Mouse (Mus musculus): ENCODE results near the gene Wnt10b. TPM values are rescaled to one million over a fixed set of nuclear protein-coding genes. Genes with fewer than 3 reads are reported as not detected.

Wnt10b gene
- polyA plus RNA-seq, 1 experiment, result 1.4 TPM

DNA sequence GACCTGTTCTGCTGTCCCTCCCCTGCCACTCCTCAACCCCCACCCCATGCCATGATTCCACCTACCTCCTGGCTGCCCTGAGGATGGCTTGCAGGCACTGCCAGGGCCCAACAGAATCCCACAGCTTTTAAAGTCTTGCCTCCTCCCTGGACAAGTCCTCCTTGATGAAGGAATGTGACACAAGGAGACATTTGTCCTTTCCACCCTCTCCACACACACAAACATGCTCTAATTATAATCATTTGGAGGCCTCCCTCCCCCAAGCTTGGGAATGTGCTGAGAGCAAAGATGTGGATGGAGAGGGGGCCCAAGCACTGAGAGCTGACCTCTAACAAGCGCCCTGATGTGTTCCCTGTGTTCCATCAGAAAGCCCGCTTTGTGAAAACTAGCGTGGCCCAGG lies 31.4 kb upstream of the Wnt10b start, which contains the start of gene Ddn:
TSS of gene Ddn (minus strand) at position 101 of the 400 bp plus-strand sequence.
- no peak within 1 kb of the TSS for H3K4me3 ChIP-seq (replicated peaks; ENCODE audit: control insufficient read depth, low read depth, low read length)
- TF ChIP-seq CTCF (IDR thresholded peaks at IDR 0.05; ENCODE audit: control insufficient read depth, insufficient read depth, low read length) (no peak), POLR2A (IDR thresholded peaks at IDR 0.05; ENCODE audit: borderline replicate concordance, control insufficient read depth, low read depth, low read length) (no peak)
- 88% methylated on average over 3 of the region's 3 CpGs for WGBS
- H3K27ac ChIP-seq (ENCODE audit: control insufficient read depth, insufficient read depth, low read depth, low read length, poor library complexity), result no peak within 1 kb of the TSS
- no peaks in the 10 kb centered on the region; the same call in 1 of the 2 replicates for H3K4me1 ChIP-seq (ENCODE audit: control insufficient read depth, insufficient read depth, low read length)

DNA sequence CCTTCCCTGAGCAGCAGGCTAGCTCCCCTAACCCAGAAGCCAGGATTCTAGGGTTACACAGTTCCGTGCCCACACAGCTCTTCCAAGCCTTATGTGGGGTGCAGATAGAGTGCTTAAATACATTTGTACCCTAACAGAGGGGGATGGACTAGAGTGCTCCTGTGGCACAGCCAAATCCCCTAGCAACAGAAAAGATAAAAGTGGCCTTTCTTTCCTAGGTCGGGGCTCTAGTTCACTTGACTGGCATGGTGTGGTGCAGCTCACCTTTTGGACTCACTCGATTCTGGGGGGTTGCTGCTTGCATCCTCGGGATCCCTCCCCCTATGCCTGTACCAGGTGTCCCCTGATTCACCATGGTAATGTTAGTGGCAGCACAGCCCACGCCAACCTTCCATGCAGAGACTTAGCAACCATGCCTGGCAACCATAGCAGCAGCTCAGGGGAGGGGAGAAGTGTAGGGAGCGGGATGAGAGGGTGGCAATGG lies 30.7 kb upstream of the Wnt10b start:
- 19% methylated on average over 6 of the region's 6 CpGs for WGBS
- Histone ChIP-seq H3K4me1 (ENCODE audit: control insufficient read depth, insufficient read depth, low read length) (no peaks in the 10 kb centered on the region; the same call in 1 of the 2 replicates), H3K27ac (ENCODE audit: control insufficient read depth, insufficient read depth, low read depth, low read length, poor library complexity) (no peak overlapping the region), H3K4me3 (replicated peaks; ENCODE audit: control insufficient read depth, low read depth, low read length) (no peak overlapping the region)
- TF ChIP-seq POLR2A (IDR thresholded peaks at IDR 0.05; ENCODE audit: borderline replicate concordance, control insufficient read depth, low read depth, low read length), result no peak
- no peak for TF ChIP-seq CTCF (IDR thresholded peaks at IDR 0.05; ENCODE audit: control insufficient read depth, insufficient read depth, low read length)

DNA sequence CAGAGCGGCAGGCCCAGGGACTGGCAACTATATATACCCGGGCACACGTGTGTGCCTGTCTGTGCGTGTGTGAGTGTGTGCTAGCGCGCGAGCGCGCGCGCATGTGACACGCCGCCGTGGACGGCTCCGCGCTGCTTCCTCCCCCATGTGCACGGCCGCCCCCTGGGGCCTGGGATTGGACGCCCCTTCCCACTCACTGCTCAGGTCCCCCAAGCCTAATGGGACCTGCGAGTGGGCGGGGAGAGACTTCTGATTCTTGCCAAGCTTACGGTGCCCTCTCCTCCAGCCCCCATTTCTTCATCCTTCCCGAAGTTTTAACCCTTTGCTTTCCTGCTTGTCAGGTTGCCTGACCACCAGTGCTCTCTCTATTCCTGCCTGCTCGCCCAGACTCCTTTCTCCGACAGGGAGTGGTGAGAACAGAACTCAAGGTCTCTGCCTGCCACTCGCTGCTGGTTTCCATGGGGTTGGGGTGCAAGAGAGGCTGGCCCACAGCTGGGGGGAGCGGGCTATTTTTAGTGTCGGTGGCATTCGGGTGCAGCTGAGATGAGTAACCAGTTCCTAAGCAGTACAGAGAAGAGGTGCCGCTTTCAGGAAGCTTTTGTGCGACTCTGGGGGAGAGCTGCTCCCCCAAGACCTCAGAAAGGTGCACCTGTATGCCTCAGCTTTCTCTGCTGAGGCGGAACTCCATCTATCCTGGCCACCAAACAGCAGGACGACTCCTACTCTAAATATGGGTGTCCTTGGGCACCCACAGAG lies 30.1 kb upstream of the Wnt10b start:
- no peak overlapping the region for H3K27ac ChIP-seq (ENCODE audit: control insufficient read depth, insufficient read depth, low read depth, low read length, poor library complexity)
- TF ChIP-seq CTCF (IDR thresholded peaks at IDR 0.05; ENCODE audit: control insufficient read depth, insufficient read depth, low read length) (no peak), POLR2A (IDR thresholded peaks at IDR 0.05; ENCODE audit: borderline replicate concordance, control insufficient read depth, low read depth, low read length) (no peak)
- 1% methylated on average over 34 of the region's 34 CpGs for WGBS
- H3K4me1 ChIP-seq (ENCODE audit: control insufficient read depth, insufficient read depth, low read length), result no peaks in the 10 kb centered on the region; the same call in 1 of the 2 replicates
- H3K4me3 ChIP-seq (replicated peaks; ENCODE audit: control insufficient read depth, low read depth, low read length), result no peak overlapping the region

DNA sequence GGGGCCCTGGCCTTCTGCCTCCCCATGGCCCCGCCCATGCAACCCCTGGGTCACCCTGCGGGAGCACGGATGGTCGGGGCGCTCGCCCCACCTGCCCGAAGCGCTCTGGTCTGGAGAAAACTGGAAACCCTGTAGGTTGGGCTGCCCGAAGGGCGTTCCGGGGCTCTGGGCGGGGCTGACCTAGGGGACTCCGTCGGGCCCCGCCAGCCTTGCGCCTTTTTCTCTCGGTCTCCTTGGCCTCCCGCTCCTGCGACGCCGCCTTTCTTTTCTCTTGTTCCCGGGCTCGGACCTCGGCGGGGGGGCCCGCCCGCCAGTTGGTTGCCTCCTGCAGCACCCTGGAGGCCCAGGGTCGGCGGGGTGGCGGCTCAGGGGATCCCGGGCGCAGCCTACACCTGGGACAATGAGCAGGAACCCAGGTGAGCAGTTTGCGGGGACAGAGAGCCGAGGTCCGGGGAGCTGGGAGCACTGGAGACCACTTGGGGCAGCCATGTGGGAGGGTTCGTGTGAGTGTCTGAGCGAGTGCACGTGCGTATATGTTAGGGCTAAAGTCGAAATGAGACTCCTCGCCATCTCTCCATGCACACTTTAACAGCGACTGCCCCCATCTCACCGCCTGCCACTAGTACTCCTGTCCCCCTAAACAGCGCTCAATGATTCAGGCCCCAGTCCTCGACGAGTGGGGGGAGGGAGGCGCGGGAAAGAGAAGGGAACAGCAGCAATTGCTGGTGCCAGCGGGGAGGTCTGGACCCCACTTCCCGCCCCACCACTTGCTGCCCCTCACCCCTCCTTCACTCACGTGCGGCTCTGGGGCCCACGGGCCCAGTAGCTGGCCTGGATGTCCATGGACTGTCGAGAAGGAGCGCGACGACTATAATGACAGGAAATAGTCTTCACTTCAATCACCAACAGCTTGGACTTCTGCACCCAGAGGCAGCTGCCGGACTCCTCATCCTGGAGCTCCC lies 29.1 kb upstream of the Wnt10b start:
- Histone ChIP-seq H3K4me1 (ENCODE audit: control insufficient read depth, insufficient read depth, low read length) (no peaks in the 10 kb centered on the region; the same call in 1 of the 2 replicates), H3K4me3 (replicated peaks; ENCODE audit: control insufficient read depth, low read depth, low read length) (no peak overlapping the region), H3K27ac (ENCODE audit: control insufficient read depth, insufficient read depth, low read depth, low read length, poor library complexity) (no peak overlapping the region)
- 2% methylated on average over 58 of the region's 58 CpGs for WGBS
- TF ChIP-seq CTCF (IDR thresholded peaks at IDR 0.05; ENCODE audit: control insufficient read depth, insufficient read depth, low read length) (no peak), POLR2A (IDR thresholded peaks at IDR 0.05; ENCODE audit: borderline replicate concordance, control insufficient read depth, low read depth, low read length) (no peak)

DNA sequence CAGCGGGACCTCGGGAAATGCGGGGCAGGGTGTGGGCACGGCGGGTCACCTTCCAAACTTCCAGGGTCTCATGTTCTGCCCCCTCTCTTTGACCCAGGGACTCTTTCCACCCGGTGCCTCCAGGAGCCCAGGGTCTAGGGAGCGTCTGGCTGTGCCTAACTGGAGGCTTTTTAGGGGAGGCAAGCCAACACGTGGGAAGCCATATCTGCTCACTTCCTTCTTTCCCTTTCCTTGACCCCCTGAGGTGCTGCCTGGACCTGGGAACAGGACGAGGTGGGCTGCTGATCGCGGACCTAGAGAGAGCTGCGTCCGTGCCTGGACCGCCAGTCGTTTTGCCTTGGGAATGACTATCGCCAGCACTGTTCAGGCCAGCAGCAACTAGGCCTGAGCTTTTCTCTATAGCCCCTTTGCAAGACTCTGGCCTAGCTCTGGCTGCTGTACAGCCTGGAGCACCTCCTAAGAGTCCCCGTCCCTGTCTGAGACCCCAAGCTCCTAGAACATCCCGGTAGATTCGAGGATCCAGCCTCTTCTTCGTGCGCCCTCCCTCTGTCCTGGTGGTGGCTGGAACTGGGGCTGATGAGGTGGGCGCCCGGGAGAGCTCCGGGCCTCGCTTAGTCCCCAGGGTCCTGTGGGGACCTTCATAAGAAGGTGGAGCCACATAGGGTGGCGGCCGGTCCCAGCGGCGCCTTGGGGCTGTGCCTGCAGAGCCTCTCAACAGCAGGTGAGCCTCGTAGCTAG lies 28.3 kb upstream of the Wnt10b start:
- Histone ChIP-seq H3K4me1 (ENCODE audit: control insufficient read depth, insufficient read depth, low read length) (no peaks in the 10 kb centered on the region; the same call in 1 of the 2 replicates), H3K4me3 (replicated peaks; ENCODE audit: control insufficient read depth, low read depth, low read length) (no peak overlapping the region), H3K27ac (ENCODE audit: control insufficient read depth, insufficient read depth, low read depth, low read length, poor library complexity) (no peak overlapping the region)
- TF ChIP-seq CTCF (IDR thresholded peaks at IDR 0.05; ENCODE audit: control insufficient read depth, insufficient read depth, low read length) (no peak), POLR2A (IDR thresholded peaks at IDR 0.05; ENCODE audit: borderline replicate concordance, control insufficient read depth, low read depth, low read length) (no peak)
- WGBS, result 31% methylated on average over 30 of the region's 30 CpGs

DNA sequence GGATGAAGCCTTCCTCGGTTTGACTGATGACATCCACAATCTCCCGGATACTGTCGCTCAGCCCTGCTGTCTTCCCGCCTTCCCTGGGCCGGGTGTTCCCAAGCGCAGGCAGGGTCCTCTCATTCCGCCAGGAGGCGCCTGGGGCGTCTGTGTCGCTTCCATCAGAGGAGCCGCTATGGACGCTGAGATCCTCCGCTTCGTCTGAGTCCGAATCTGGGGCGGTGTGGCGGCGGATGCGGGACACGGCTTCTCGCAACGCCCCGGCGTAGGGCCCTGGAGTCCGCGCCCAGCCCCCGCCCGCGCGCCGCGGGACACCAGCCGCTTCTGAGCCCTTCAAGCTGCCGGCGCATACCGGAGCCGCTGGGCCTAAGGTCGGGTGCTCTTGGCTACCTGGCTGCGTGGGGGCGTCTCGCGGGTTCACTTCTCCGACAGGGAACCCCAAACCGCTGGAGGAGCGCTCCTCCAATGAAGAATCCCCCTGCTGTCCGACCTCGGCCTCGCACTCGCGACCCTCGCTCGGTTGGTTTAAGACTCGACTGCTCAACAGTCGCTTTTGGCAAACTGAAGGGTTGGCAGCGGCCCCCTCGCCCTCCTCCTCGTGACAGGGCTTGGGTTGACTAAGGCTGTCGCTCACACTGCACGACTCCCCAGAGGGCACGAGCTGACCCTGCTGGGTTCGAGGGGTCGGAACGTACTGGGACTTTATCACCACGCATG lies 27.5 kb upstream of the Wnt10b start:
- no peak overlapping the region; the same call in 1 of the 2 replicates for H3K27ac ChIP-seq (ENCODE audit: control insufficient read depth, insufficient read depth, low read depth, low read length, poor library complexity)
- H3K4me3 ChIP-seq (replicated peaks; ENCODE audit: control insufficient read depth, low read depth, low read length), result no peak overlapping the region
- no peaks in the 10 kb centered on the region; the same call in 1 of the 2 replicates for H3K4me1 ChIP-seq (ENCODE audit: control insufficient read depth, insufficient read depth, low read length)
- TF ChIP-seq CTCF (IDR thresholded peaks at IDR 0.05; ENCODE audit: control insufficient read depth, insufficient read depth, low read length) (peak; percentile 28; the same call in 1 of the 2 replicates), POLR2A (IDR thresholded peaks at IDR 0.05; ENCODE audit: borderline replicate concordance, control insufficient read depth, low read depth, low read length) (no peak)
- WGBS, result 3% methylated on average over 64 of the region's 64 CpGs

DNA sequence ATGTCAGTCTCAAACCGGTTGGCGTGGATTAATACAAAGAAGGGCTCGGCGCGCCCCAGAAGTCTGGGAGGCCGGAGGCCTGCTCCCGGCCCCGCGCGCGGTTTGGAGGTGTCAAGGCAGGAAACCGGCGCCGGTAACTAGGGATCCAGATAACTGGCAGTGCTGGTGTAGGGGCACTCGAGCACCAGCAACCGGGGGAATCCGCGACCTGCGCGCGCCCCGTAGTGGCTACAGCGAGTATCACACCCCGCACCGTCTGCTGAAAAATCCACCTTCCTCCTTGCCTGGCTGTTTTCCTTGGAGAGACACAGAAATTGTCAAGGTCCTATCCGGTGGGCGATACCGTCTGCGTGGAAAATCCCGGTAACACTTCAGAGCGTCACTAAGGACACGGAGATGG lies 26.1 kb upstream of the Wnt10b start:
- Histone ChIP-seq H3K4me3 (replicated peaks; ENCODE audit: control insufficient read depth, low read depth, low read length) (no peak overlapping the region), H3K27ac (ENCODE audit: control insufficient read depth, insufficient read depth, low read depth, low read length, poor library complexity) (no peak overlapping the region), H3K4me1 (ENCODE audit: control insufficient read depth, insufficient read depth, low read length) (no peaks in the 10 kb centered on the region; the same call in 1 of the 2 replicates)
- under 1% methylated on average over 32 of the region's 32 CpGs for WGBS
- TF ChIP-seq POLR2A (IDR thresholded peaks at IDR 0.05; ENCODE audit: borderline replicate concordance, control insufficient read depth, low read depth, low read length) (no peak), CTCF (IDR thresholded peaks at IDR 0.05; ENCODE audit: control insufficient read depth, insufficient read depth, low read length) (peak; percentile 69)

Data from bone marrow, adult 2 months (tissue).